Mouse (Mus musculus) stomach, postnatal 0 days (tissue): ENCODE data around the gene Vwc2.

Experiments used
- CTCF ChIP-seq: IDR thresholded peaks from 2 replicates; pipeline ENCODE4 v1.5.1; 2016; ENCODE audit warnings: antibody characterized with exemption, low read depth, mild to moderate bottlenecking, moderate library complexity
- EP300 ChIP-seq: optimal IDR thresholded peaks from 2 replicates; pipeline ENCODE3; 2016; ENCODE audit warnings: antibody characterized with exemption

DNA sequence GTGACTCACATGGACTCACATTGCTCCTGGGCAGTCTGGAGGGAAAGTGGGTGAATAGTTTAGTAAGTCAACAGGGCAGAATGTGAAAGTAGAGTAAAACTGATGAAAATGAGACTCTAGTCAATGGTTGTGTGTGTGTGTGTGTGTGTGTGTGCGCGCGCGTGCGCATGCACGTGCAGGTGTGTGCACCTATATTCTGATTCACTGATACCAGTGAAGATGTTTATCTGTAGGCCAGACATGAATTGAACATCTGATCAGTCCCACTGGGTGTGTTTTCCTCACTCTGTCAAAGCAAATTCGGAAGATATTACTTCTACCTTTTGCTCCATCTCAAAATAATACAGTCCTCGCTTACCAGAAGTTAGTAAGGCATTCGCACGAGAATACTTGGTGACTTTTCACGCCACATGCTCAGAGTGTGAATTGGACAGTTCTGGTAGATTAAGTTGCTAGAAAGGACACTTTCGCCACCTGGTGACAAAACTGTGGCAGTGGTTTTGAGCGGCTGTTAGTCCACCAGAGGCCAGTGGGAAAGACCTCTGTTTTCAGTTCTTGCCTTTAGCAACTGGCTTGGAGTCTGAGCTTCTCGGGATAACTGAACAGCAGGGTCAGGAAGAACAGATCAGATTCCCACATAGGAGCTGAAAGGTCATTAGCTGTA is 17.5 kb downstream of the Vwc2 start:
- peak; percentile 84 for TF ChIP-seq CTCF
- TF ChIP-seq EP300, result no peak
